Mouse (Mus musculus) cerebral cortex, adult 2 months (tissue): ENCODE data around the gene Gm12845.

ENCODE experiments used
- WGBS: fragments of 180-500 bp; shearing (Covaris S2); methylation state at CpG from one replicate; pipeline ENCODE4 v1.1.7; 2018; 5-methylcytosine and 5-hydroxymethylcytosine counted together

Gm12845 gene

GRCm38 (mm10) chr4:117724112-117724511, at the start of gene Gm12845:
Gene Gm12845 (plus strand): TSS chr4:117724412.
- WGBS: 91% methylated on average over 1 of the region's 1 CpGs

- 8% methylated on average over 3 of the region's 3 CpGs for WGBS
Observed at GRCm38 (mm10) chr4:117676903-117677302, 47.3 kb upstream of the Gm12845 start.

GRCm38 (mm10) chr4:117680963-117681362, 43.2 kb upstream of the Gm12845 start:
- 78% methylated on average over 6 of the region's 6 CpGs for WGBS

- WGBS: under 1% methylated on average over 33 of the region's 33 CpGs
Observed at GRCm38 (mm10) chr4:117681931-117682461, 42.2 kb upstream of the Gm12845 start, which contains the start of gene Dmap1. Gene Dmap1 (minus strand): TSS chr4:117682273.

GRCm38 (mm10) chr4:117683048-117683768, 41.0 kb upstream of the Gm12845 start:
- WGBS: 80% methylated on average over 6 of the region's 6 CpGs

- WGBS: 80% methylated on average over 4 of the region's 4 CpGs
Observed at GRCm38 (mm10) chr4:117686354-117686753, 37.9 kb upstream of the Gm12845 start.

GRCm38 (mm10) chr4:117705361-117705760, 18.9 kb upstream of the Gm12845 start:
- 4% methylated on average over 7 of the region's 7 CpGs for WGBS

GRCm38 (mm10) chr4:117708780-117709550, 15.2 kb upstream of the Gm12845 start:
- WGBS: 80% methylated on average over 3 of the region's 3 CpGs

GRCm38 (mm10) chr4:117712314-117712713, 11.9 kb upstream of the Gm12845 start:
- 77% methylated on average over 3 of the region's 3 CpGs for WGBS

- 88% methylated on average over 6 of the region's 6 CpGs for WGBS
Observed at GRCm38 (mm10) chr4:117713303-117714098, 10.7 kb upstream of the Gm12845 start.

GRCm38 (mm10) chr4:117731926-117732325, 7.7 kb downstream of the Gm12845 start:
- 82% methylated on average over 3 of the region's 3 CpGs for WGBS

GRCm38 (mm10) chr4:117737559-117737958, 13.3 kb downstream of the Gm12845 start:
- 53% methylated on average over 8 of the region's 8 CpGs for WGBS

GRCm38 (mm10) chr4:117752469-117752868, 28.3 kb downstream of the Gm12845 start:
- WGBS: 83% methylated on average over 5 of the region's 5 CpGs

- 91% methylated on average over 5 of the region's 5 CpGs for WGBS
Observed at GRCm38 (mm10) chr4:117760151-117760550, 35.9 kb downstream of the Gm12845 start.

GRCm38 (mm10) chr4:117765416-117765815, 41.2 kb downstream of the Gm12845 start, which contains the start of gene Klf17:
Gene Klf17 (minus strand): TSS chr4:117765648.
- WGBS: 79% methylated on average over 12 of the region's 12 CpGs

- 25% methylated on average over 5 of the region's 5 CpGs for WGBS
Observed at GRCm38 (mm10) chr4:117770935-117771334, 46.7 kb downstream of the Gm12845 start.

GRCm38 (mm10) chr4:117772960-117773359, 48.7 kb downstream of the Gm12845 start:
- 77% methylated on average over 9 of the region's 9 CpGs for WGBS
